Mouse (Mus musculus) lung, embryonic 16.5 days (tissue): ENCODE data around the gene Lgsn. TPM values are rescaled to one million over a fixed set of nuclear protein-coding genes. Genes with fewer than 3 reads are reported as not detected.

Experiments
- ATAC-seq: fragments of 200-750 bp; cut with Nextera tagmentation; 2 replicates; pipeline ENCODE4 v1.8.0; 2017; ENCODE audit warnings: low read depth, mild to moderate bottlenecking, moderate library complexity
- H3K27ac ChIP-seq: fragments of 300-500 bp; sonication (generic); 2 replicates; pipeline ENCODE4 v1.5.1; 2014; ENCODE audit warnings: mild to moderate bottlenecking, control low read depth, low read length
- H3K27me3 ChIP-seq: fragments of 300-500 bp; sonication (generic); 2 replicates; pipeline ENCODE4 v1.6.1; 2014; ENCODE audit warnings: low read depth, low read length, mixed read lengths; ENCODE audit not compliant: control insufficient read depth, insufficient read depth
- H3K36me3 ChIP-seq: fragments of 300-500 bp; sonication (generic); 2 replicates; pipeline ENCODE4 v1.6.1; 2014; ENCODE audit warnings: low read length; ENCODE audit not compliant: control insufficient read depth, insufficient read depth
- H3K4me1 ChIP-seq: fragments of 300-500 bp; sonication (generic); replicated peaks from 2 replicates; pipeline ENCODE4 v1.6.1; 2014; ENCODE audit warnings: low read length, mixed read lengths; ENCODE audit not compliant: control insufficient read depth, insufficient read depth
- H3K4me2 ChIP-seq: fragments of 300-500 bp; sonication (generic); 2 replicates; pipeline ENCODE4 v1.6.1; 2014; ENCODE audit warnings: low read depth, low read length, control low read depth
- H3K4me3 ChIP-seq: fragments of 300-500 bp; sonication (generic); 2 replicates; pipeline ENCODE4 v1.5.1; 2014; ENCODE audit warnings: mild to moderate bottlenecking, low read length, control low read depth
- H3K9ac ChIP-seq: fragments of 300-500 bp; sonication (generic); 2 replicates; pipeline ENCODE4 v1.6.1; 2014; ENCODE audit warnings: low read length, control low read depth
- H3K9me3 ChIP-seq: fragments of 300-500 bp; sonication (generic); 2 replicates; pipeline ENCODE4 v1.6.1; 2016; ENCODE audit warnings: low read length; ENCODE audit not compliant: control insufficient read depth
- WGBS: fragments of 180-500 bp; shearing (Covaris S2); extraction: QIAGEN DNeasy Blood & Tissue Kit; methylation state at CpG from one replicate; pipeline ENCODE4 v1.1.7; 2014; 5-methylcytosine and 5-hydroxymethylcytosine counted together
- polyA plus RNA-seq: library from polyadenylated mRNA; unstranded; fragments of >200 nt; fragmentation: Nextera tagmentation; extraction: Ambion mirVana; gene quantifications from 2 replicates; pipeline ENCODE4 v1.2.1, GENCODE M21; 2015

Lgsn gene
- not detected in 2 replicates for polyA plus RNA-seq

DNA sequence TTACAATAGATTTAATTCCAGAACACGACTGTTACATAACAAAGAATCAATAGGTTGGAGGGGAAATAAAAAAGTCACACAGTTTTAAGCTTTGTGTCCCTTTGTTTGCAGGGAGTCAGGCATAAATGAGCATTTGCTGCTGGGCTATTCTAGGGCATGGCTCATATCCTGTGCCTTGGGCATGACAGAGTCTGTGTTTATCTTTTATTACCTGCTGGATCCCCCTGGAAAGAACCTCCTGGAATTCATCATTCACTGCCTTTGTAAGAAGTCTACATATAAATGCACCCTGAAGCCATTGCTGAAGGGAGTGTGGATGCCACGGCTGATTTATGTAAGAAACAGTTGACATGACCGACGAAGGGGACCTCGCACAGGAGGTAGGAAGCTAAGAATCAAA is at the start of gene Lgsn:
Gene Lgsn (plus strand): TSS at position 301 of the 400 bp plus-strand sequence.
- no peaks in the 10 kb centered on the region for H3K9me3 ChIP-seq
- H3K4me3 ChIP-seq = no peak within 1 kb of the TSS
- H3K36me3 ChIP-seq = no peaks in the 10 kb centered on the region
- no peaks in the 10 kb centered on the region for H3K27me3 ChIP-seq
- no peak within 1 kb of the TSS for H3K27ac ChIP-seq
- no peak within 1 kb of the TSS for H3K4me2 ChIP-seq
- no peak within 1 kb of the TSS for H3K9ac ChIP-seq
- WGBS = 72% methylated on average over 5 of the region's 5 CpGs
- ATAC-seq = no peak
- no peaks in the 10 kb centered on the region for H3K4me1 ChIP-seq

DNA sequence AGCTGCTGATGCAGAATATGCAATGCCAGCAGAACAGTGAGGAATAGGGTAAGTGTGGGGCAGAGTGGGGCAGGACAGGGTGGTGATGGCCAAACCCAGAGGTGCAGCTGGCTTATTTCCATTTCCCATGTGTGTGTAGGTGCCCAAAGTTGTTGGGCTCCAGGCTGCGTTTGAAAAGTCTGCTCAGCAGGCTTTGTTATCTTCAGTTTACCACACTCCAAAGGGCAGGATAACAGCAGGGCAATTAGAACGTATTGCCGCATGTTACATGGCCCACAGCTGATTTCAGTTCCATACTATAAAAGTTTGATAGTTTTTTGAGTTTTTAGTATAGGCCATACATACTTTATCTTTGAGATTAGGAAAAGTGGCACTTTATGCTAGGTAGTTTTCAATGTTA is 37.8 kb upstream of the Lgsn start:
- Histone ChIP-seq H3K27me3 (no peaks in the 10 kb centered on the region), H3K4me1 (no peaks in the 10 kb centered on the region; the same call in 1 of the 2 replicates), H3K36me3 (no peaks in the 10 kb centered on the region), H3K27ac (no peak overlapping the region), H3K4me2 (no peak overlapping the region), H3K9me3 (no peaks in the 10 kb centered on the region), H3K9ac (no peak overlapping the region), H3K4me3 (no peak overlapping the region)
- 51% methylated on average over 3 of the region's 3 CpGs for WGBS
- ATAC-seq = no peak

DNA sequence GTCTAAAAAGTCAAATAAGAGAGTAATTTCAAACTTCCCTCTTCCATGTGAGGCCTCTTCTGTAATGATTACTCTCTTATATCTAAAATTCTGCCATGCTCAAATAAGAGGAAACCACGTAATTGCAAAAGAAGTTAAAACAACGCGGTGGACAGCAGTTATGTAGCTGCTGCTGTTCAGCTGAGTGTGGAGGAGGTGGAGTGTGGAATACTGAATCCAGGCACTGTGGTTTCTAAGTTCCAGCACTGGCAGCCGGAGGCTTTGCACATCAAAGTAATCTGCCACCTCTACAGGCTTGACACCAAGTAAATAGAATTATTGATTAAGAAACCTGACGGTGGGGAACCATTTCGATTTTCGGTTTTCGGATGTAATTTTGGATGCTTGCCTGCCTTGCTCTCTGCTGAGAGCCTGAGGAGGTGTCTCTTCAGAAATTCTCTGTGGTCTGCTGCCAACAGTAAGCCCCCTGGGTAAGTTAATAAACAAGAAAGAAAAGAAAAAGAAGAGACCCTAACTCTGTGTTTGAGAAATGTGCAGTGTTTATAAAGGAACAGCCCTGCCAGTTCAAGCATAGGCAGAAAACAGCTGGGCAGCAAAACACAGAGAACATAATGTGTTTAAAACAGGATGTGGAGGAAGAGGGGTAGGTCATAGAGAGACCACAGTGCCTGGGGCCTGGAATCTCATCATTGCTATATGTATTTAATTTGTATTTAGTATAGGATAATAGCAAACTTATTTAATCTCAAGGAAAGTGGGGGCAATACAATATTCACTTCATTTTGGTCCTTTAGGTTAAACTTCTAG is 33.7 kb upstream of the Lgsn start:
- peak overlapping the region; percentile 4; the same call in 1 of the 2 replicates for H3K27ac ChIP-seq
- H3K27me3 ChIP-seq = no peaks in the 10 kb centered on the region
- 17% methylated on average over 8 of the region's 8 CpGs for WGBS
- H3K9ac ChIP-seq = no peak overlapping the region
- H3K36me3 ChIP-seq = no peaks in the 10 kb centered on the region
- peak overlapping the region; percentile 23; the same call in 1 of the 2 replicates for H3K4me2 ChIP-seq
- H3K4me1 ChIP-seq = no peaks in the 10 kb centered on the region
- peak; percentile 71 for ATAC-seq
- no peak overlapping the region for H3K4me3 ChIP-seq
- H3K9me3 ChIP-seq = no peaks in the 10 kb centered on the region

DNA sequence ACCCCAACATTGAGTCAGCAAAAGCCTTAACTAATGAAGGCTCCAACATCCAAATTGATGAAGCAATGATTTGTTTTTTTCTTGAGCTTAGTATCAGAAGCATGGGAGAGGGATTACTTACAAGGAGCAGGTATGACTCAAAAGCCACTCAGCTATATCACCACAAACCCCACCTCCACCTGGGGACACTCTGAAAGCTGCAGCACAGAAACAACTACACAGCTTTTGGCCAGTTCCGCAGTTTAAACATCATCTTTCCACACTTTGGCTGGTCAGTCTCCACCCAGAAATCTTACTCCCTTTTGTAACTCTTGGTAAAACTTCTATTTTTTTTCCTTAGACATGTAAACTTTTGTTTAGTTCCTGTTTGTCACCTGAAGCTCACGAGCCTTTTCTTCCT is 32.6 kb upstream of the Lgsn start:
- ATAC-seq = no peak
- 67% methylated on average over 2 of the region's 2 CpGs for WGBS

DNA sequence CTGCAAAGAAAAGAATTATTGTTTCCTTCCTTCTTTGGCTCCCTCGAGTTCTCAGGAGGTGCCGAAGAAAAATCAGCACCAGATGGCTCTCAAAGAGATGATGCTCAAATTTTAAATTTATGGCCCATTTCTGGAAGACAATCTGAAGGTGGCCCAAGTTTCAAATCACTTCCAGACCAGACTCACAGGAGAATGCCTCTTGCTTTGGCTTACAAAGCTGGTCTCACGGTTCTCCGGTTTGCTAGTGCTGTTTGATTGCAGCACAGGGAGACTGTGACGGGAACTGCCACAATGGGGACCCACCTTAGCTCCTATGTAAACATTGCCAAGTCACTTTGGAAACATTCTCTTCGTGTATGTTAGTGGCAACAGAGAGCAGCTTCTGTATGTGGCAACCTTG is 26.5 kb upstream of the Lgsn start:
- H3K27me3 ChIP-seq = no peaks in the 10 kb centered on the region
- 25% methylated on average over 6 of the region's 6 CpGs for WGBS
- H3K36me3 ChIP-seq = no peaks in the 10 kb centered on the region
- no peaks in the 10 kb centered on the region for H3K4me1 ChIP-seq
- H3K9ac ChIP-seq = no peak overlapping the region
- no peak overlapping the region for H3K4me2 ChIP-seq
- peak; percentile 47; the same call in 1 of the 2 replicates for ATAC-seq
- H3K9me3 ChIP-seq = no peaks in the 10 kb centered on the region
- H3K4me3 ChIP-seq = no peak overlapping the region
- H3K27ac ChIP-seq = peak overlapping the region; percentile 24; the same call in 1 of the 2 replicates

More for the DNA sequence above, 32.6 kb upstream of the Lgsn start:
- no peak overlapping the region for H3K4me3 ChIP-seq
- H3K4me2 ChIP-seq = no peak overlapping the region
- no peaks in the 10 kb centered on the region for H3K4me1 ChIP-seq
- H3K9ac ChIP-seq = no peak overlapping the region
- H3K27me3 ChIP-seq = no peaks in the 10 kb centered on the region
- no peaks in the 10 kb centered on the region for H3K9me3 ChIP-seq
- H3K36me3 ChIP-seq = no peaks in the 10 kb centered on the region
- H3K27ac ChIP-seq = no peak overlapping the region

DNA sequence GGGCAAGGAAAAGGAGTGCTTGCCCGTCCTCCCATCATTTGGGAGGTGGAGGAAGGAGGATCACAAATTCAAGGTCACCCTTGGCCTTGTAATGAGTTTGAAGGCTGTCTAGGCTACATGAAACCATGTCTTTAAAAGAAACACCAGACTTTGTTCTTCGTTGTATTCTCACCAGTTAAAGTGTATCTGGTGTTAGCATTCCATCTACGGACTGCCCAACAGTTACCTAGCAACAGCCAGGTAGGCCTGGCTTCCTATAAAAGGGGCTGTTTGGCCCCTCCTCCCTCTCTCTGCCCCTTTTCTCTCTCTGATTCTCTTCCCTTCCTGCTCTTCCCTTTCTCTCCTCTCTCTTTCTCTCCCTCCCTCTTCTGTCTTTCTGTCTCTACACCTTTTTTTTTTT is 25.7 kb upstream of the Lgsn start:
- H3K4me3 ChIP-seq = no peak overlapping the region
- peak; percentile 56 for ATAC-seq
- no peaks in the 10 kb centered on the region for H3K36me3 ChIP-seq
- no peaks in the 10 kb centered on the region for H3K4me1 ChIP-seq
- no peaks in the 10 kb centered on the region for H3K27me3 ChIP-seq
- peak overlapping the region; percentile 12; the same call in 1 of the 2 replicates for H3K27ac ChIP-seq
- no peak overlapping the region for H3K4me2 ChIP-seq
- 43% methylated on average over 3 of the region's 3 CpGs for WGBS
- H3K9me3 ChIP-seq = no peaks in the 10 kb centered on the region
- H3K9ac ChIP-seq = no peak overlapping the region

DNA sequence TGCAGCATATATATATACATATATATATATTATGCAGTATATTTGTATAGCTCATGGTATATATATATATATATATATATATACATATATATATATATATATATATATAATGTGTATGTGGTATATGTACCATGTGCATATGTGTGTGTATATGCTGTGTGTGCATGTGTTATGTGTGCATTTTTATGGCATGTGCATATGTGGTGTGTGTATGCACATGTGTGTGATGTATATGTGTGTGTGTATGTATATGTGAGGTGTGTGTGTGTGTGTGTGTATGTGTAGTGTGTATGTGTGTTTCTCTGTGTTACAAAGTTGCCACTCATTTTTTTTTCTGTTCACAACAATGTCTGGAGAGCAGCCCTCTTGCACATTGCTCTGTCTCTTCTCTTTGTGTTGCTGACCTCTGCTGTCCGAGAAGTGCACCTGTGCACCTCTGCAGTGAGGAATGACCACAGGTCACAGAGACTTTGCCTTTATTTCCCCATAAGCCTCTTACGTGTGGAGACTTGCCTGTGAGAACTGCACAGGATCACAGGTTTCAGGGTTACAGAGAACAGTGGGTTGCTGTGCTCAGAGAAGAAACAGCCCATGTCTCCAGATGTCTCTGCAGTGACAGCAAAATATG is 23.3 kb upstream of the Lgsn start:
- Histone ChIP-seq H3K27ac (no peak overlapping the region), H3K4me2 (no peak overlapping the region), H3K4me1 (no peaks in the 10 kb centered on the region), H3K36me3 (no peaks in the 10 kb centered on the region), H3K9ac (no peak overlapping the region), H3K27me3 (no peaks in the 10 kb centered on the region), H3K9me3 (no peaks in the 10 kb centered on the region), H3K4me3 (no peak overlapping the region)
- ATAC-seq = peak; percentile 45; the same call in 1 of the 2 replicates
- 60% methylated on average over 2 of the region's 2 CpGs for WGBS

DNA sequence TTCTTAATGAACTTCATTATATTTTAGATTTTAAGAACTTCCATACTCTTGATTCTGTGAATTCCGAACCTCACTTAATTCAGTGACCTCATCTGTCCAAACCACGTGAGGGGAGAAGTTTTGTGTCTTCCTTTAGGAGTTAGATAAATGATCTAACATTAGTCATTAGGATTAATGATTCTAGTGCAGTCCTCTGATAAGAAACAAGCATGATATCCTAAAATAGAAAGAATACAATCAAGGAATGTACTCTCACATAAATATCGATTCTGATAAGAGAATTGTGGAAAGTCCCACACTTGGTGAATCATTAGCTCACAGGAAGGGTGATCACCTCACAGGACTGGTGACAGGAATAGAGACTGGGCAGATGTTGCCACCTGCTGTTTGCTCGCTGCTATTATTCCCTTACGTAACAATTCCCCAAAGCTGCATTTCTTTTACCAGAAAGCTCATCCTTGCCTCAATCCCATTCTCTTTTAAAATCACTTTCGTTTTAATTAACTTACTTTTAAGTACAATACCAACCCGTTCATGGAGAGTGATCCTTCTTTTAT is 22.3 kb upstream of the Lgsn start:
- ATAC-seq = peak; percentile 55; the same call in 1 of the 2 replicates
- H3K27ac ChIP-seq = no peak overlapping the region
- no peak overlapping the region for H3K9ac ChIP-seq
- no peaks in the 10 kb centered on the region for H3K4me1 ChIP-seq
- H3K9me3 ChIP-seq = no peaks in the 10 kb centered on the region
- H3K27me3 ChIP-seq = no peaks in the 10 kb centered on the region
- WGBS = 6% methylated on average over 7 of the region's 7 CpGs
- H3K4me3 ChIP-seq = no peak overlapping the region
- no peak overlapping the region for H3K4me2 ChIP-seq
- H3K36me3 ChIP-seq = no peaks in the 10 kb centered on the region

DNA sequence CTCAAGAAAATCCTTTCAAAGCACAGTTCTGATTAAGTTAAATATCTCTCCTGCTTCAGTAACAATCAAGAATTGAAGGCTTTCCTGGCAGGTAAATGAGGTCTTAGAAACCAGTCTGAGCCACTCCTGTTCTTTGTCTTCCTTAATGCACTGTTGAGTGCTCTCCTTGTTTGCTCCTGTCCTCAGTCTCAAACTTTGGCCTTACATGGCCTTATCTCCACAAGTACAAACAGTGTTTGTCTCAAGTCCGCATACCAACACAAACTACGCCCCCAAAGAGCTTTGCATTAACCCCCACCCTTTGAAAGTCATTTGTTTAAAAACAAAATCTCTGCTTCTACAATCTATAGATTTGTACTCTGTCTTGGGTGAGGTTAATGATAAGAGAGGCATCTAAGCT is 20.0 kb upstream of the Lgsn start:
- no peak overlapping the region for H3K9ac ChIP-seq
- 20% methylated on average over 2 of the region's 2 CpGs for WGBS
- no peaks in the 10 kb centered on the region for H3K9me3 ChIP-seq
- H3K27ac ChIP-seq = no peak overlapping the region
- H3K36me3 ChIP-seq = no peaks in the 10 kb centered on the region
- H3K4me3 ChIP-seq = no peak overlapping the region
- H3K4me1 ChIP-seq = no peaks in the 10 kb centered on the region
- H3K4me2 ChIP-seq = no peak overlapping the region
- no peak for ATAC-seq
- no peaks in the 10 kb centered on the region for H3K27me3 ChIP-seq
